Mouse (Mus musculus) heart, postnatal 0 days (tissue): ENCODE results near the gene Exosc8. TPM values are rescaled to one million over a fixed set of nuclear protein-coding genes. Genes with fewer than 3 reads are reported as not detected.

Source experiments
- ATAC-seq: fragments of 200-750 bp; cut with Nextera tagmentation; 2 replicates; pipeline ENCODE4 v1.8.0; 2017; ENCODE audit warnings: low read depth, moderate number of reproducible peaks, moderate library complexity; ENCODE audit not compliant: insufficient read depth
- DNase-seq: peaks from one replicate; pipeline ENCODE4 v3.0.0-alpha.2; 2016; ENCODE audit warnings: low spot score
- H3K27ac ChIP-seq: fragments of 300-500 bp; sonication (generic); 2 replicates; pipeline ENCODE4 v1.5.1; 2014; ENCODE audit warnings: low read depth, mild to moderate bottlenecking
- H3K27me3 ChIP-seq: fragments of 300-500 bp; sonication (generic); 2 replicates; pipeline ENCODE4 v1.6.1; 2014; ENCODE audit warnings: low read length, mixed read lengths; ENCODE audit not compliant: control insufficient read depth, insufficient read depth
- H3K36me3 ChIP-seq: fragments of 300-500 bp; sonication (generic); replicated peaks from 2 replicates; pipeline ENCODE4 v1.6.1; 2014; ENCODE audit warnings: low read length, mixed read lengths; ENCODE audit not compliant: control insufficient read depth, insufficient read depth
- H3K4me1 ChIP-seq: fragments of 300-500 bp; sonication (generic); 2 replicates; pipeline ENCODE4 v1.6.1; 2014; ENCODE audit warnings: antibody characterized with exemption; ENCODE audit not compliant: control insufficient read depth, insufficient read depth
- H3K4me2 ChIP-seq: fragments of 300-500 bp; sonication (generic); 2 replicates; pipeline ENCODE4 v1.6.1; 2014; ENCODE audit warnings: low read depth, mild to moderate bottlenecking, low read length, moderate library complexity
- H3K4me3 ChIP-seq: fragments of 300-500 bp; sonication (generic); 2 replicates; pipeline ENCODE4 v1.5.1; 2014; ENCODE audit warnings: low read depth, low read length
- H3K9ac ChIP-seq: fragments of 300-500 bp; sonication (generic); replicated peaks from 2 replicates; pipeline ENCODE4 v1.6.1; 2014; ENCODE audit warnings: low read depth, low read length, mixed read lengths
- H3K9me3 ChIP-seq: fragments of 300-500 bp; sonication (generic); replicated peaks from 2 replicates; pipeline ENCODE4 v1.6.1; 2016; ENCODE audit warnings: low read length; ENCODE audit not compliant: control insufficient read depth
- CTCF ChIP-seq: IDR thresholded peaks from 2 replicates; pipeline ENCODE4 v1.5.1; 2016; ENCODE audit warnings: antibody characterized with exemption, control low read depth, low read depth
- EP300 ChIP-seq: IDR thresholded peaks from 2 replicates; pipeline ENCODE4 v1.6.1; 2016; ENCODE audit warnings: antibody characterized with exemption, low read depth
- WGBS: fragments of 180-500 bp; shearing (Covaris S2); extraction: QIAGEN DNeasy Blood & Tissue Kit; methylation state at CpG from one replicate; pipeline ENCODE4 v1.1.7; 2014; 5-methylcytosine and 5-hydroxymethylcytosine counted together
- polyA plus RNA-seq: library from polyadenylated mRNA; unstranded; fragments of >200 nt; fragmentation: Nextera tagmentation; extraction: Ambion mirVana; gene quantifications from 2 replicates; pipeline ENCODE4 v1.2.1, GENCODE M21; 2015
- total RNA-seq: library from RNA; depleted of rRNA; stranded (reverse); fragments of >200 nt; gene quantifications from 2 replicates; pipeline ENCODE4 v1.2.3, GENCODE M21; 2014; ENCODE audit warnings: low replicate concordance

The Exosc8 gene
- total and polyA plus RNA-seq, 2 experiments from 2014 or later = 18.8 to 33.9 TPM

DNA sequence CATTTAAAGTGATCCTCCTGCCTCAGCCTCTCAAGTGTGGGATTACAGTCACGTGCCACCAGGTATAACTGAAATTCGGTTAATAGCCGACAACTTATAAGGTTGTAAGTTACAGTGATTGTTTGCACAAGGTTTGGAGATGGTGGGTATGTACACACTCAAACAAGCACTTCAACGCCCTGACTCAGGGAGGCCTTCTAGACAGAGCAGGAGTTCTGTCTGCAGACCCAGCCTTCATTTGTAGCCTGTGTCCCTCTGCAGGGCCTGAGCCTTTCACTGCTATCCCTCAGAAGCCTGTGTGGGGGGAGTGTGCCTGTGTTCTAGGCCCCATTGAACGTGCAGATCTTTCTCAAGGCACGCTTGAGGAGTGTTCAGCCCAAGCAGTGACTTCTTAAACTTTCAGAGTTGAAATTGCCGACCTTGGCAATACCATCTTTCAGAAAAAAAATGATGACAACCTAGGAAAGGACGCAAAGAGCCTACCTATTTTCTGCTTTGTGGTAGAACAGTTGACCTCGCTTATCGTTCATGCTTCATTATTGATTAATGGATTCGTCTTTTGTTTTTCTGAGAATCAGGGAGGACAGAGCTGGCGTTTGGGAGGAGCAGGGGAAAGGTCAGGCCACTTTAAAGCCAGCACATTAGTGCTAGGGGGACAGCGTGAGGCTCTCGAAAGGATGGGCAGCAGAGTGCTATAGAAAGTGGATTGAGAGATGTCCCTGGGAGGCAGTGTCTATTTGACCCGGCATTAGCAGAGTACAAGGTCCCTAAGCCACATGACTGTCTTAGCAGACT, 25.3 kb upstream of the Exosc8 start:
- TF ChIP-seq EP300 (no peak), CTCF (no peak)
- Histone ChIP-seq H3K27ac (no peak overlapping the region), H3K9ac (no peak overlapping the region), H3K4me2 (no peak overlapping the region), H3K4me1 (0 out of 2 replicates have a peak, but pooled peaks cover 4% of the 10 kb centered on the region), H3K9me3 (no peaks in the 10 kb centered on the region), H3K36me3 (no peaks in the 10 kb centered on the region), H3K4me3 (no peak overlapping the region), H3K27me3 (no peaks in the 10 kb centered on the region)
- WGBS = 70% methylated on average over 15 of the region's 15 CpGs
- no peak for ATAC-seq
- DNase-seq = no peak

DNA sequence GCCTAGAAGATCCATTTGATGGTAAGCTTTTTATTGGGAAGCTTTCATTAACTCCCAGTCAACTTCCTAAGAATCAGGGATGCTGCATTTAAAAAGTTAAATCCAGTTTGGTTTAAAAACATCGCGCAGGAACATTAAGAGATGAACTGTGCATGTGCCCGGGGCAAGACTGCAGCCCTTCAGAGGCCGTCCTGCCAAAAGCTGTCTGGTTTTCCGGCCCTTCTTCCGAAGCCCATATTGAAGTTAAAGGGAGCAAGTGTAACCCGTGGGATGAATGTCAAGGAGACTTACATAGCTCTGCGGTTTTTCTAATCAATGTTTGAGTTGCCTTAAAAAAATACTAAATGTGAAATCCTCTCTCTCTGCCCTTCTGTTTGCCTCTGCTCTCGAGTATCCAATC, 24.0 kb upstream of the Exosc8 start:
- TF ChIP-seq CTCF (no peak), EP300 (no peak)
- Histone ChIP-seq H3K27ac (no peak overlapping the region), H3K27me3 (no peaks in the 10 kb centered on the region), H3K9ac (no peak overlapping the region), H3K4me2 (no peak overlapping the region), H3K4me1 (0 out of 2 replicates have a peak, but pooled peaks cover 4% of the 10 kb centered on the region), H3K36me3 (no peaks in the 10 kb centered on the region), H3K4me3 (no peak overlapping the region), H3K9me3 (no peaks in the 10 kb centered on the region)
- ATAC-seq (no peak), DNase-seq (no peak)
- WGBS = 81% methylated on average over 9 of the region's 9 CpGs

GRCm38 (mm10) chr3:54757446-54757845, 22.3 kb upstream of the Exosc8 start:
- ATAC-seq = no peak
- Histone ChIP-seq H3K27ac (no peak overlapping the region), H3K4me3 (no peak overlapping the region), H3K27me3 (no peaks in the 10 kb centered on the region), H3K36me3 (no peaks in the 10 kb centered on the region), H3K9me3 (no peaks in the 10 kb centered on the region), H3K4me2 (no peak overlapping the region), H3K9ac (no peak overlapping the region), H3K4me1 (0 out of 2 replicates have a peak, but pooled peaks cover 4% of the 10 kb centered on the region)
- WGBS = 94% methylated on average over 8 of the region's 8 CpGs
- no peak for DNase-seq
- TF ChIP-seq EP300 = no peak
- no peak for TF ChIP-seq CTCF

GRCm38 (mm10) chr3:54756058-54756457, 20.9 kb upstream of the Exosc8 start:
- no peaks in the 10 kb centered on the region for H3K27me3 ChIP-seq
- peak overlapping the region; percentile 92 for H3K4me2 ChIP-seq
- no peaks in the 10 kb centered on the region for H3K9me3 ChIP-seq
- 0 out of 2 replicates have a peak, but pooled peaks cover 4% of the 10 kb centered on the region for H3K4me1 ChIP-seq
- peak overlapping the region; percentile 63 for H3K4me3 ChIP-seq
- peak overlapping the region; percentile 28; the same call in 1 of the 2 replicates for H3K27ac ChIP-seq
- peak; percentile 10 for DNase-seq
- under 1% methylated on average over 11 of the region's 11 CpGs for whole genome bisulfite sequencing
- 0 out of 2 replicates have a peak, but pooled peaks have one; percentile 6 for TF ChIP-seq CTCF
- no peak for TF ChIP-seq EP300
- 0 out of 2 replicates have a peak, but pooled peaks cover 3% of the 10 kb centered on the region for H3K36me3 ChIP-seq
- peak; percentile 25; the same call in 1 of the 2 replicates for ATAC-seq
- peak overlapping the region; percentile 53 for H3K9ac ChIP-seq

DNA sequence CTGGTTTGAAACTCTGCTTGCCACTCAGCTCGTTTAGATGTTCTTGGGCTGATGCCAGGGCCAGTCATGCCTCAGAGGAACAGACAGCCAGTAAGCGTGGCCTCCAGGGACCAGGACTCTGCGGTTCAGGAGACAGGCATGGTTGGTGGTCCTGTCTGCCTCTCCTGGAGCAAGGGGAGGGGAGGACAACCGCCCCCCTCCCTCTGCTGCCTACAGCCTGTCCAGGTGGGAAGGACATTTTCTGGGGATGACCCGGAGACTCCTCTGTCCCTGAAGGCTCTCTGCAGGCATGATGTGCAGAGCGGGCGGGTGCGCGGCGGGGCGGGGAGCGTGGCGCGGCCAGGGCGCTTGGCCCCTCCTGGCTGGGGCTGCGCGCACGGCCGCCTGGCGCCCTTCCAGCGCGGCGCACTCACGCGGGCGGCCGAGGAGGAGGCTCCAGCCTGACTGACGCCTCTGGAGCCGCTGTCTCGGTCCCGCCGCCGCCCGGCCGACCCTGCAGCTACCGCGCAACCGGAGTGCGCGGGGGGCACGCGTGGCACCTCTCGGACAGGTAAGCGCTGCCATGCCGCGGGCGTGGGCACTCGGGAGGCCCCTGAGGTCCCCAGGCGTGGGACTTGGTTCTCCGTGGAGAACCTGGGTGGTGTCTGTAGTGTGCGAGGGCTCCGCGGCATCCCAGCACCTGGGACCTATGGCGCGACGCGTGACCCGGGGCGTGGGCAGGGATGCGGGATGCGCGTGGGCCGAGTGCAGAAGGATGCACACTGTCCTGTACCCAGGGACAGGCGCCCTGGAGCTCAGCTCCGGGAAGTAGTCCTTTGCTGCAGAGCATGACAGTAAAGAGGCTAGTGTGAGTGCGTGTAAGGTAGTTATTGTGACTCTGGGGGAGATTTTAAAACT, 20.2 kb upstream of the Exosc8 start, which contains the start of gene Smad9:
Smad9 (plus strand) TSS at position 438 of the 897 bp plus-strand sequence.
- peak within 1 kb of the TSS; percentile 92 for H3K4me2 ChIP-seq
- peak within 1 kb of the TSS; percentile 28 for H3K27ac ChIP-seq
- no peaks in the 10 kb centered on the region for H3K27me3 ChIP-seq
- WGBS = under 1% methylated on average over 59 of the region's 66 CpGs
- no peaks in the 10 kb centered on the region for H3K9me3 ChIP-seq
- H3K4me3 ChIP-seq = peak within 1 kb of the TSS; percentile 63
- ATAC-seq = peak; percentile 87
- peak; percentile 64 for DNase-seq
- peaks cover 5% of the 10 kb centered on the region; the same call in 1 of the 2 replicates for H3K36me3 ChIP-seq
- peak within 1 kb of the TSS; percentile 53 for H3K9ac ChIP-seq
- 0 out of 2 replicates have a peak, but pooled peaks cover 4% of the 10 kb centered on the region for H3K4me1 ChIP-seq
- TF ChIP-seq EP300 = no peak
